Mouse (Mus musculus) adrenal gland, postnatal 10 days (tissue): Measurements from ENCODE around the gene Lrp1. TPM values are rescaled to one million over a fixed set of nuclear protein-coding genes. Genes with fewer than 3 reads are reported as not detected.

ENCODE experiments used
- DNase-seq: peaks from one replicate; pipeline ENCODE4 v3.0.0; 2021; ENCODE audit warnings: mixed read lengths
- total RNA-seq, 2 experiments: library from RNA; stranded (reverse); gene quantifications; 2 replicates each; pipeline ENCODE4 v1.2.3; 2021

Gene Lrp1
- total RNA-seq, 2 experiments from 2014 or later, result 170 to 208 TPM

GRCm38 (mm10) chr10:127592850-127593249, 28.1 kb downstream of the Lrp1 start:
- no peak for DNase-seq

- DNase-seq, result no peak
Observed at GRCm38 (mm10) chr10:127592423-127592822, 28.5 kb downstream of the Lrp1 start.

- DNase-seq, result peak; percentile 71
Observed at GRCm38 (mm10) chr10:127591514-127591913, 29.4 kb downstream of the Lrp1 start.

- no peak for DNase-seq
Observed at GRCm38 (mm10) chr10:127590831-127591451, 30.0 kb downstream of the Lrp1 start.

GRCm38 (mm10) chr10:127590256-127590655, 30.7 kb downstream of the Lrp1 start:
- no peak for DNase-seq

- DNase-seq, result no peak
Observed at GRCm38 (mm10) chr10:127587776-127588175, 33.2 kb downstream of the Lrp1 start.

- no peak for DNase-seq
Observed at GRCm38 (mm10) chr10:127586209-127586608, 34.7 kb downstream of the Lrp1 start.

GRCm38 (mm10) chr10:127585598-127585997, 35.4 kb downstream of the Lrp1 start:
- DNase-seq, result no peak

GRCm38 (mm10) chr10:127583649-127584048, 37.3 kb downstream of the Lrp1 start:
- no peak for DNase-seq

- DNase-seq, result peak; percentile 56
Observed at GRCm38 (mm10) chr10:127581291-127581690, 39.7 kb downstream of the Lrp1 start.

- DNase-seq, result no peak
Observed at GRCm38 (mm10) chr10:127577982-127578381, 43.0 kb downstream of the Lrp1 start.

GRCm38 (mm10) chr10:127577156-127577555, 43.8 kb downstream of the Lrp1 start:
- no peak for DNase-seq

GRCm38 (mm10) chr10:127576381-127576961, 44.5 kb downstream of the Lrp1 start:
- peak; percentile 89 for DNase-seq

- no peak for DNase-seq
Observed at GRCm38 (mm10) chr10:127575741-127576140, 45.2 kb downstream of the Lrp1 start.

GRCm38 (mm10) chr10:127572281-127572680, 48.7 kb downstream of the Lrp1 start:
- no peak for DNase-seq

GRCm38 (mm10) chr10:127570937-127571641, 49.9 kb downstream of the Lrp1 start:
- peak; percentile 47 for DNase-seq

- DNase-seq, result no peak
Observed at GRCm38 (mm10) chr10:127570384-127570783, 50.6 kb downstream of the Lrp1 start.

GRCm38 (mm10) chr10:127569450-127569849, 51.5 kb downstream of the Lrp1 start:
- DNase-seq, result peak; percentile 88

GRCm38 (mm10) chr10:127566553-127567326, 54.2 kb downstream of the Lrp1 start:
- DNase-seq, result peak; percentile 71

GRCm38 (mm10) chr10:127564301-127564700, 56.6 kb downstream of the Lrp1 start:
- no peak for DNase-seq

- no peak for DNase-seq
Observed at GRCm38 (mm10) chr10:127563840-127564239, 57.1 kb downstream of the Lrp1 start.

GRCm38 (mm10) chr10:127561145-127561544, 59.8 kb downstream of the Lrp1 start:
- no peak for DNase-seq

- DNase-seq, result no peak
Observed at GRCm38 (mm10) chr10:127557397-127557796, 63.6 kb downstream of the Lrp1 start.
